Mouse (Mus musculus) neural tube, embryonic 14.5 days (tissue): ENCODE data around the gene Olfr1283. TPM values are rescaled to one million over a fixed set of nuclear protein-coding genes. Genes with fewer than 3 reads are reported as not detected.
"Not testable (repeated sequence)": the region's sequence is repeated elsewhere in the genome, so short reads cannot be mapped to it uniquely, and the experiment has no call there.

Experiments used
- ATAC-seq: fragments of 200-750 bp; cut with Nextera tagmentation; 2 replicates; pipeline ENCODE4 v1.8.0; 2017; ENCODE audit warnings: low read depth, mild to moderate bottlenecking, moderate TSS enrichment, moderate library complexity
- H3K27ac ChIP-seq: fragments of 300-500 bp; sonication (generic); 2 replicates; pipeline ENCODE4 v1.5.1; 2014; ENCODE audit warnings: low read depth, mild to moderate bottlenecking, control low read depth, low read length, moderate library complexity, mixed read lengths
- H3K27me3 ChIP-seq: fragments of 300-500 bp; sonication (generic); 2 replicates; pipeline ENCODE4 v1.6.1; 2014; ENCODE audit warnings: low read length; ENCODE audit not compliant: control insufficient read depth, insufficient read depth
- H3K36me3 ChIP-seq: fragments of 300-500 bp; sonication (generic); 2 replicates; pipeline ENCODE4 v1.6.1; 2014; ENCODE audit warnings: low read length, mixed read lengths; ENCODE audit not compliant: control insufficient read depth, insufficient read depth
- H3K4me1 ChIP-seq: fragments of 300-500 bp; sonication (generic); 2 replicates; pipeline ENCODE4 v1.6.1; 2014; ENCODE audit warnings: low read length; ENCODE audit not compliant: control insufficient read depth, insufficient read depth
- H3K4me2 ChIP-seq: fragments of 300-500 bp; sonication (generic); 2 replicates; pipeline ENCODE4 v1.6.1; 2014; ENCODE audit warnings: mild to moderate bottlenecking, low read depth, low read length, control low read depth
- H3K4me3 ChIP-seq: fragments of 300-500 bp; sonication (generic); 2 replicates; pipeline ENCODE4 v1.5.1; 2014; ENCODE audit warnings: low read depth, low read length, control low read depth, mixed read lengths
- H3K9ac ChIP-seq: fragments of 300-500 bp; sonication (generic); replicated peaks from 2 replicates; pipeline ENCODE4 v1.6.1; 2014; ENCODE audit warnings: low read depth, mild to moderate bottlenecking, control low read depth, low read length, mixed read lengths
- H3K9me3 ChIP-seq: fragments of 300-500 bp; sonication (generic); 2 replicates; pipeline ENCODE4 v1.6.1; 2016; ENCODE audit warnings: low read length; ENCODE audit not compliant: control insufficient read depth
- WGBS: fragments of 180-500 bp; shearing (Covaris S2); extraction: QIAGEN DNeasy Blood & Tissue Kit; methylation state at CpG from one replicate; pipeline ENCODE4 v1.1.7; 2014; 5-methylcytosine and 5-hydroxymethylcytosine counted together
- polyA plus RNA-seq: library from polyadenylated mRNA; unstranded; fragments of >200 nt; fragmentation: Nextera tagmentation; extraction: Ambion mirVana; gene quantifications from 2 replicates; pipeline ENCODE4 v1.2.1, GENCODE M21; 2014

The Olfr1283 gene
- polyA plus RNA-seq, result not detected in 2 replicates

DNA sequence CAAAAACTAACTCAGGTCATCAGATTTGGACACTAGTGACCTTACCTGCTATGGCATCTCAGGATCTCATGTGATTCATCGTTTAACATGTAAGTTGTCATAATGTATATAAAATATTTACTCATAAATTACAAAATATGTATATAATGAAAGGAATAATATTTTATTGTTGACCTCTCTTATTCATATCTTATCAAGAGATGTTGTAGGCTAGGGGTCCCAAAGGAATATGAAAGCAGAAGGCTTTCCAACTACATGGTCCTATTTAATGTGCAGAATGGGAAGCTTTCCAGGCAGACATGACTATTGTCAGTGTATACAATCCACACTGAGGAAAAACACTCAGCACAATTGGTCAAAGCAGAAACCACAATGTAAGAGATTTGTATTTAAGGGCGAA, at the start of gene Olfr1283:
TSS of gene Olfr1283 (plus strand) at position 301 of the 400 bp plus-strand sequence.
- Histone ChIP-seq H3K9ac (no peak within 1 kb of the TSS), H3K27ac (no peak within 1 kb of the TSS), H3K9me3 (no peaks in the 10 kb centered on the region), H3K36me3 (no peaks in the 10 kb centered on the region), H3K27me3 (no peaks in the 10 kb centered on the region), H3K4me3 (no peak within 1 kb of the TSS), H3K4me2 (no peak within 1 kb of the TSS), H3K4me1 (no peaks in the 10 kb centered on the region)
- ATAC-seq, result no peak
- 74% methylated on average over 2 of the region's 2 CpGs for WGBS

DNA sequence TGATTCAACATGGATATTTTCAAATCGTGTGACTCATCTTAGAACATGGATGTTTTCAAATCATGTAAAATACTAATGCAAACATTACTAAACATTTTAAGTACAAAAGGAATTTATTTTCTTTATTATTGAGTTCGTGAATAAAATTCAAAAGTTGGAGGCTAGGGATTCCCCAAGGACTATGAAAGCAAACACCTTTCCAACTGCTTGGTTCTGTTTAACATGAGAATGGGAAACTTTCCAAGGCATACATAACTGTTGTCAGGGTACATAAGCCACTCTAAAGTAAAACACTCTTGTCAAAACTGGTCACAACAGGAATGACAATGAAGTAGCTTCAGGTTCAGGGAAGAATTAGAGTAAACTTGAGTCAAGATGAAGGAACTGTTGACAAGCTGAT, 40.4 kb upstream of the Olfr1283 start, which contains the start of gene Olfr1281:
TSS of gene Olfr1281 (plus strand) at position 301 of the 400 bp plus-strand sequence.
- H3K9ac ChIP-seq, result no peak within 1 kb of the TSS
- H3K27ac ChIP-seq, result no peak within 1 kb of the TSS
- H3K4me2 ChIP-seq, result no peak within 1 kb of the TSS
- no peak for ATAC-seq
- H3K27me3 ChIP-seq, result no peaks in the 10 kb centered on the region
- no peaks in the 10 kb centered on the region for H3K4me1 ChIP-seq
- H3K4me3 ChIP-seq, result no peak within 1 kb of the TSS
- WGBS, result 84% methylated on average over 2 of the region's 2 CpGs
- H3K9me3 ChIP-seq, result no peaks in the 10 kb centered on the region
- H3K36me3 ChIP-seq, result no peaks in the 10 kb centered on the region

DNA sequence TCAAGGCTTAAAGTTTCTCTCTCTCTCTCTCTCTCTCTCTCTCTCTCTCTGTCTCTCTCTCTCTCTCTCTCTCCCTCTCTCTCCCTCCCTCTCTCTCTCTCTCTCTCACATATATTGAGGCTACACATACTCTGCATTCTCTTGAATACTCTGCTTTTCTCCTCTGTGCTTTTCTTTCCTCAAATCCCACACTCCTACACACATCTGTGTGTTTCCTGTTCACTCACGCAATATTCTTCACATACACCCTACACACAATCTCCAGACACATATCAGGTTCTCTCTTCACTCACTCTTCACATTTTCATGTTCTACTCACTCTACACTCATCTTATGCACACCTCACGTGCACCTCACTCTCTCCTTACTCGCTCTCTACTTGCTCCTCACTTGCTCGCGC, 32.9 kb upstream of the Olfr1283 start:
- H3K27ac ChIP-seq, H3K4me1 ChIP-seq, H3K4me3 ChIP-seq, ATAC-seq, H3K9ac ChIP-seq, H3K4me2 ChIP-seq, H3K36me3 ChIP-seq, H3K27me3 ChIP-seq, H3K9me3 ChIP-seq: not testable (repeated sequence)
- 92% methylated on average over 5 of the region's 5 CpGs for whole genome bisulfite sequencing

DNA sequence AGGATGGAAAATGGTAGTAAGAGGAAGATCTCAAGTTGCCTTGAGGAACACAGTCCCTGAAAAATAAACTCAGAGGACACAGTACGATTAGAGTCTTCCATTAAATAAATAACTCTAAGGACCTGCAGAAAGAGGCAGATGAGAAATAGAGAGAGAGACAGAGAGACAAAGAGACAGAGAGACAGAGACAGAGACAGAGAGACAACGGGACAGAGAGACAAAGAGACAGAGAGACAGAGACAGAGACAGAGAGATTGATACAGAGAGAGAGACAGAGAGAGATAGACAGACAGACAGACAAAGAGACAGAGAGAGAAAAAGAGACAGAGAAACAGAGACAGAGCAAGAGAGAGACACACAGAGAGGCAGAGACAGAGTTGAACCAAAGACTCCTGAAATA, 30.6 kb upstream of the Olfr1283 start, which contains the start of gene Olfr1282:
TSS of gene Olfr1282 (minus strand) at position 101 of the 400 bp plus-strand sequence.
- Histone ChIP-seq H3K4me1 (no peaks in the 10 kb centered on the region), H3K9ac (no peak within 1 kb of the TSS), H3K4me3 (no peak within 1 kb of the TSS), H3K27me3 (no peaks in the 10 kb centered on the region), H3K27ac (no peak within 1 kb of the TSS), H3K36me3 (no peaks in the 10 kb centered on the region), H3K9me3 (no peaks in the 10 kb centered on the region), H3K4me2 (no peak within 1 kb of the TSS)
- no peak for ATAC-seq
- 84% methylated on average over 2 of the region's 2 CpGs for WGBS

DNA sequence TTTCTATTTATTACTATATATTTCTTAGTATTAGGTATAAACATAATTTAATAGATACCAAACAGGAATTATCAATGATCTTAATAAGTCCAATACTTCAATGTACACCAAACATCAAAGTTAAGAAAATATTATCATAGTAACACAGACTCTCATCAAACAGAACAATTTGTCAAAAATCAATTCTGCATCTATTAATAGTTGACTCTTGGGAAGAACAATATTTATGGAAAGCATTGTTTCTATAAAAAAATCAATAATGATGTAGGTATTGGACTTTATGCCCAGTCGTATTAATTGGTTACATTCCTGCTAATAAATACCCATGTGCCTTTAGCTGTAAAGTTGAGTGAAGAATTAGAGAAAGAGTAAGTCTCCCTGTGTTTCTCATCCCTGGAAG, 8.6 kb downstream of the Olfr1283 start, which contains the start of gene Olfr1284:
TSS of gene Olfr1284 (plus strand) at position 301 of the 400 bp plus-strand sequence.
- ATAC-seq, result no peak
- WGBS, result 88% methylated on average over 1 of the region's 1 CpGs

More for the DNA sequence above, 8.6 kb downstream of the Olfr1283 start, which contains the start of gene Olfr1284:
- Histone ChIP-seq H3K4me2 (no peak within 1 kb of the TSS), H3K9me3 (no peaks in the 10 kb centered on the region), H3K27ac (no peak within 1 kb of the TSS), H3K4me3 (no peak within 1 kb of the TSS), H3K9ac (no peak within 1 kb of the TSS), H3K27me3 (no peaks in the 10 kb centered on the region), H3K36me3 (no peaks in the 10 kb centered on the region), H3K4me1 (no peaks in the 10 kb centered on the region)

Other genes with a start within 250 kb of the Olfr1283 start
- not detected in 2 replicates for gene Gm15130, start 213.9 kb upstream of the Olfr1283 start, polyA plus RNA-seq
- gene 4930430A15Rik, start 137.2 kb upstream of the Olfr1283 start, polyA plus RNA-seq, result not detected in 2 replicates
- gene Olfr1275, start 131.5 kb upstream of the Olfr1283 start, polyA plus RNA-seq, result not detected in 2 replicates
- not detected in 2 replicates for gene Olfr1276, start 112.3 kb upstream of the Olfr1283 start, polyA plus RNA-seq
- gene Olfr1277, start 92.7 kb upstream of the Olfr1283 start, polyA plus RNA-seq, result not detected in 2 replicates
- not detected in 2 replicates for gene Olfr1278, start 76.7 kb upstream of the Olfr1283 start, polyA plus RNA-seq
- gene Olfr1279, start 66.2 kb upstream of the Olfr1283 start, polyA plus RNA-seq, result not detected in 2 replicates
- not detected in 2 replicates for gene Olfr1280, start 52.8 kb upstream of the Olfr1283 start, polyA plus RNA-seq
- gene Olfr1281, start 40.3 kb upstream of the Olfr1283 start, polyA plus RNA-seq, result not detected in 2 replicates
- not detected in 2 replicates for gene Olfr1282, start 30.7 kb upstream of the Olfr1283 start, polyA plus RNA-seq
- not detected in 2 replicates for gene Olfr1284, start 8.7 kb downstream of the Olfr1283 start, polyA plus RNA-seq
- not detected in 2 replicates for gene Olfr1286, start 56.3 kb downstream of the Olfr1283 start, polyA plus RNA-seq
- not detected in 2 replicates for gene Olfr1287, start 82.4 kb downstream of the Olfr1283 start, polyA plus RNA-seq
- gene Olfr1288, start 107.3 kb downstream of the Olfr1283 start, polyA plus RNA-seq, result not detected in 2 replicates
- gene Olfr1289, start 114.0 kb downstream of the Olfr1283 start, polyA plus RNA-seq, result not detected in 2 replicates
- gene Olfr1290, start 127.0 kb downstream of the Olfr1283 start, polyA plus RNA-seq, result not detected in 2 replicates
- gene Olfr1291-ps1, start 130.4 kb downstream of the Olfr1283 start, polyA plus RNA-seq, result not detected in 2 replicates
- not detected in 2 replicates for gene Olfr1293-ps, start 158.4 kb downstream of the Olfr1283 start, polyA plus RNA-seq
- not detected in 2 replicates for gene Olfr1294, start 173.5 kb downstream of the Olfr1283 start, polyA plus RNA-seq
- not detected in 2 replicates for gene Olfr1295, start 202.9 kb downstream of the Olfr1283 start, polyA plus RNA-seq